Mouse (Mus musculus): ENCODE measurements around the gene Man2b2. TPM values are rescaled to one million over a fixed set of nuclear protein-coding genes. Genes with fewer than 3 reads are reported as not detected.

Gene Man2b2
- polyA plus RNA-seq, 1 experiment, result 9.7 TPM

DNA sequence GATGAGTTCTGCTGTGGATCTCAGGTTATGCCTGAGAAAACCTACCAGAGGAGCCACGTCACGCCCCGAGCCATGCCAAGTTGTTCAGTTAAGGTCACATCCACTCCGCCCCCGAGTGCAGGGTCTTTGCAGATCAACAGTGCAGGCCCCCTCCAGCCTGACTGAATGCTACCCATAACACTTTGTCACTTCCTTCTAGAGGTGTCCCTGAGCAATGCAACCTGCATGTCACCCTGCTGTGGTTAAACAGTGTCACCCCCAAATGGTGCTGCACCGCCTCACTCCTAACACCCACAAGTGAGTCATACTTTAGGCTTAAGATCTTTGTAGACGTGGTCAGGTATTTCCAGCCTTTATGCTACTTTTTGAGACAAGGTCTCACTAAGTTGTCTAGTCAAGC is 9.6 kb upstream of the Man2b2 start:
- Histone ChIP-seq H3K4me3 (no peak overlapping the region), H3K79me2 (ENCODE audit: control insufficient read depth, insufficient read depth) (no peaks in the 10 kb centered on the region), H3ac (ENCODE audit: control insufficient read depth, insufficient read length) (no peak overlapping the region), H3K4me2 (ENCODE audit: low read depth) (no peak overlapping the region), H3K36me3 (ENCODE audit: control insufficient read depth, insufficient read depth) (no peaks in the 10 kb centered on the region), H3K27me3 (ENCODE audit: control insufficient read depth, insufficient read depth, insufficient read length) (peaks cover 16% of the 10 kb centered on the region)
- TF ChIP-seq REST (IDR thresholded peaks at IDR 0.05; ENCODE audit: insufficient read depth, insufficient read length) (no peak), TCF3 (IDR thresholded peaks at IDR 0.05; ENCODE audit: insufficient read length, low read depth) (no peak), MAX (IDR thresholded peaks at IDR 0.05; ENCODE audit: low read depth) (no peak), MYOG (IDR thresholded peaks at IDR 0.05; ENCODE audit: control insufficient read depth in 1 of 3, insufficient read depth in 1 of 3, insufficient read length in 2 of 3, low read depth in 2 of 3) (no peak)

DNA sequence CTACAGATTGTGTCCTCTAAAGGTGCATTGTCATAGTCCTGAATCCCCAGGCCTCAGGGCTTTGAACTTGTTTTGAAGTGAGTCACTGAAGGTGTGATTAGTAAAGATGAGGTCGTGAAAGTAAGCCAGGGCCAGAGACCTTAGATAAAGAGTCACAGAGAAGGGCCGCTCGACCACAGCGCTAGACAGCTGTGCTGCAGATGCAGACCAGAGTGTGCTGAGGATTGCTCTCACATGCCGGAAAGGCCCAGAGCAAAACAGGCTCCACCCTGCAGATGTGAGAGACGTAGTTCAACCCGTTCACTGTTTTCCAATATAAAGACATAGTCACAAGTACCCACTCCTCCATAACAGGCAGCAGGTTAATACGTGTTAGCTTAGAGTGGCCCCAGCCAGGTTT is 9.1 kb upstream of the Man2b2 start:
- no peak for TF ChIP-seq CEBPB (IDR thresholded peaks at IDR 0.05; ENCODE audit: insufficient read depth, poor library complexity, severe bottlenecking)
- H3ac ChIP-seq (ENCODE audit: control insufficient read depth, insufficient read length), result no peak overlapping the region

DNA sequence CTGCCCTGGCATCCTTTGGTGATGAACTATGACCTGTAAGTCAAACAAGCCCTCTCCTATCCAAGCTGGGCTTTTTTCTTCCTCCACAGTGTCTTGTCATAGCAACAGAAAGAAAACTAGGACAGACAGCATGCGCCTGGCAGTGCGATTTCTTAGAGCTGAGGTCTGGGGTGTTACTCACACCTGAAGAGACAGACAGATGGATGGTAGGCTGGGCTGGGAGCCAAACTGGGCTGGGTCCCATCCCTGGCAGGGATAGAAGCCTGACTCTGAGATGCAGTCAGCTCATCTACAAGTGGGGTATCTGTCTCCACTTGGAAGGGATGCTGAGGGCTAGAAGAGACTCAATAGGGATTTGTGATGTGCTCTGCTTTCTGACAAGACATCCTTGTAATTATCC is 8.6 kb upstream of the Man2b2 start:
- TF ChIP-seq POLR2AphosphoS2 (IDR thresholded peaks at IDR 0.05; ENCODE audit: insufficient read length, low read depth), result no peak
- no peak for TF ChIP-seq REST (IDR thresholded peaks at IDR 0.05; ENCODE audit: insufficient read depth, insufficient read length)
- no peak for TF ChIP-seq MAX (IDR thresholded peaks at IDR 0.05; ENCODE audit: low read depth)
- no peak for TF ChIP-seq SRF (IDR thresholded peaks at IDR 0.05; ENCODE audit: control insufficient read depth, insufficient read length, low read depth)
- Histone ChIP-seq H3K27me3 (ENCODE audit: control insufficient read depth, insufficient read depth, insufficient read length) (peaks cover 18% of the 10 kb centered on the region), H3K36me3 (ENCODE audit: control insufficient read depth, insufficient read depth) (no peaks in the 10 kb centered on the region), H3ac (ENCODE audit: control insufficient read depth, insufficient read length) (no peak overlapping the region), H3K4me3 (no peak overlapping the region), H3K79me2 (ENCODE audit: control insufficient read depth, insufficient read depth) (no peaks in the 10 kb centered on the region), H3K4me2 (ENCODE audit: low read depth) (no peak overlapping the region)

More for the DNA sequence above, 9.1 kb upstream of the Man2b2 start:
- no peak overlapping the region for H3K4me3 ChIP-seq
- H3K36me3 ChIP-seq (ENCODE audit: control insufficient read depth, insufficient read depth), result no peaks in the 10 kb centered on the region
- H3K4me2 ChIP-seq (ENCODE audit: low read depth), result no peak overlapping the region
- peaks cover 18% of the 10 kb centered on the region for H3K27me3 ChIP-seq (ENCODE audit: control insufficient read depth, insufficient read depth, insufficient read length)
- no peaks in the 10 kb centered on the region for H3K79me2 ChIP-seq (ENCODE audit: control insufficient read depth, insufficient read depth)

DNA sequence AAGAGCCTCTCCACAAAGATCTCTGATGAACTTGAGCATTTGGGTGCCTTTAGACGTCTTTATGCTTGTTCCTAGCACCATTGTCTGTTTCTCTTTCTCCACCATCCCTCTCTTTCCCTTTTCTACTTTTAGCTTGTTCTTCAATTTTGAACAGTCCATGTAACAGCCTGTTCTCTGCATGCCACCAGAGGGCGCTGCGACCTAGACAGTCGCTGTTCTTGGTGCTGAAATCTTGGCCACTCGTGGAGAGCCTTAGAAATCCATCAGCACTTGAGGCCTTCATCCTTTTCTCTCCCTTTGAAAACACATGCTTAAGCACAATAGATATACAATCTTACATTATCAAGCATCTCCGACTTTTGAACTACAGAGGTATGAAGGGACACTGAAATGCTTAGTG is 5.5 kb upstream of the Man2b2 start:
- Histone ChIP-seq H3ac (ENCODE audit: control insufficient read depth, insufficient read length) (no peak overlapping the region), H3K4me2 (ENCODE audit: low read depth) (no peak overlapping the region), H3K27me3 (ENCODE audit: control insufficient read depth, insufficient read depth, insufficient read length) (peaks cover 17% of the 10 kb centered on the region), H3K4me3 (no peak overlapping the region), H3K36me3 (ENCODE audit: control insufficient read depth, insufficient read depth) (no peaks in the 10 kb centered on the region), H3K79me2 (ENCODE audit: control insufficient read depth, insufficient read depth) (no peaks in the 10 kb centered on the region)
- TF ChIP-seq MYOG (IDR thresholded peaks at IDR 0.05; ENCODE audit: control insufficient read depth in 1 of 3, insufficient read depth in 1 of 3, insufficient read length in 2 of 3, low read depth in 2 of 3) (no peak), CEBPB (IDR thresholded peaks at IDR 0.05; ENCODE audit: insufficient read depth, poor library complexity, severe bottlenecking) (no peak), MAX (IDR thresholded peaks at IDR 0.05; ENCODE audit: low read depth) (peak; percentile 25), REST (IDR thresholded peaks at IDR 0.05; ENCODE audit: insufficient read depth, insufficient read length) (peak; percentile 94), POLR2A (IDR thresholded peaks at IDR 0.05; ENCODE audit: insufficient read length, low read depth) (no peak), E2F4 (IDR thresholded peaks at IDR 0.05; ENCODE audit: insufficient read depth) (no peak)

- no peak overlapping the region for H3K4me2 ChIP-seq (ENCODE audit: low read depth)
- H3ac ChIP-seq (ENCODE audit: control insufficient read depth, insufficient read length), result no peak overlapping the region
- H3K4me3 ChIP-seq, result peak overlapping the region; percentile 20
- peaks cover 12% of the 10 kb centered on the region for H3K27me3 ChIP-seq (ENCODE audit: control insufficient read depth, insufficient read depth, insufficient read length)
- no peaks in the 10 kb centered on the region for H3K36me3 ChIP-seq (ENCODE audit: control insufficient read depth, insufficient read depth)
- no peak for TF ChIP-seq SRF (IDR thresholded peaks at IDR 0.05; ENCODE audit: control insufficient read depth, insufficient read length, low read depth)
- TF ChIP-seq E2F4 (IDR thresholded peaks at IDR 0.05; ENCODE audit: insufficient read depth), result no peak
- no peak for TF ChIP-seq MYOG (IDR thresholded peaks at IDR 0.05; ENCODE audit: control insufficient read depth in 1 of 3, insufficient read depth in 1 of 3, insufficient read length in 2 of 3, low read depth in 2 of 3)
- no peak for TF ChIP-seq POLR2A (IDR thresholded peaks at IDR 0.05; ENCODE audit: insufficient read length, low read depth)
- no peak for TF ChIP-seq POLR2AphosphoS2 (IDR thresholded peaks at IDR 0.05; ENCODE audit: insufficient read length, low read depth)
- no peak for TF ChIP-seq MYOD1 (IDR thresholded peaks at IDR 0.05; ENCODE audit: control insufficient read depth in 1 of 3, insufficient read length in 2 of 3, low read depth in 2 of 3)
- no peak for TF ChIP-seq TCF12 (IDR thresholded peaks at IDR 0.05; ENCODE audit: insufficient read depth, poor library complexity, severe bottlenecking)
- no peaks in the 10 kb centered on the region for H3K79me2 ChIP-seq (ENCODE audit: control insufficient read depth, insufficient read depth)
These were observed 819 bp upstream of the Man2b2 start for GRCm38 (mm10) chr5:36831272-36831671.

GRCm38 (mm10) chr5:36829098-36829497 is 1.4 kb downstream of the Man2b2 start:
- H3K4me2 ChIP-seq (ENCODE audit: low read depth), result no peak overlapping the region
- no peak for TF ChIP-seq REST (IDR thresholded peaks at IDR 0.05; ENCODE audit: insufficient read depth, insufficient read length)
- H3K79me2 ChIP-seq (ENCODE audit: control insufficient read depth, insufficient read depth), result no peaks in the 10 kb centered on the region
- H3ac ChIP-seq (ENCODE audit: control insufficient read depth, insufficient read length), result no peak overlapping the region
- H3K4me3 ChIP-seq, result no peak overlapping the region
- H3K36me3 ChIP-seq (ENCODE audit: control insufficient read depth, insufficient read depth), result no peaks in the 10 kb centered on the region
- peaks cover 8% of the 10 kb centered on the region for H3K27me3 ChIP-seq (ENCODE audit: control insufficient read depth, insufficient read depth, insufficient read length)

Data from myocyte (in vitro differentiated cells).